Mouse (Mus musculus) adipose tissue, adult 10 weeks (tissue): ENCODE measurements around the gene Acyp1. TPM values are rescaled to one million over a fixed set of nuclear protein-coding genes. Genes with fewer than 3 reads are reported as not detected.

Source experiments
- polyA plus RNA-seq: library from polyadenylated mRNA; stranded (reverse); fragments of 350-450 nt; fragmentation: Illumina TruSeq; extraction: RNeasy Lipid Tissue Mini Kit (QIAGEN cat#74804); gene quantifications from one replicate; pipeline ENCODE4 v1.2.3, GENCODE M21; 2014; ENCODE audit warnings: low read depth, low replicate concordance

The Acyp1 gene
- polyA plus RNA-seq, result 51.4 TPM

GRCm38 (mm10) chr12:85287809-85288485, at the start of gene Acyp1:
Gene Acyp1, minus strand, starts transcription at chr12:85288438.

GRCm38 (mm10) chr12:85288486-85289156, 383 bp upstream of the Acyp1 start, which contains the start of gene Zc2hc1c:
Gene Zc2hc1c, plus strand, starts transcription at chr12:85288591.

GRCm38 (mm10) chr12:85270319-85270718, 17.9 kb downstream of the Acyp1 start, which contains the start of gene Mlh3:
Gene Mlh3, minus strand, starts transcription at chr12:85270599.

Other genes with a start within 250 kb of the Acyp1 start
- 5.4 TPM for gene Prox2, start 177.7 kb downstream of the Acyp1 start, polyA plus RNA-seq
- gene Dlst, start 177.6 kb downstream of the Acyp1 start, polyA plus RNA-seq, result 122 TPM
- gene Rps6kl1, start 137.2 kb downstream of the Acyp1 start, polyA plus RNA-seq, result 0.73 TPM
- 45.3 TPM for gene Pgf, start 110.6 kb downstream of the Acyp1 start, polyA plus RNA-seq
- 69.9 TPM for gene Eif2b2, start 69.0 kb downstream of the Acyp1 start, polyA plus RNA-seq
- 16.3 TPM for gene Mlh3, start 17.8 kb downstream of the Acyp1 start, polyA plus RNA-seq
- gene Zc2hc1c, start 153 bp upstream of the Acyp1 start, polyA plus RNA-seq, result 7.3 TPM
- gene Nek9, start 50.9 kb upstream of the Acyp1 start, polyA plus RNA-seq, result 45.5 TPM
- gene Tmed10, start 86.4 kb upstream of the Acyp1 start, polyA plus RNA-seq, result 381 TPM
- 67.4 TPM for gene Fos, start 185.5 kb upstream of the Acyp1 start, polyA plus RNA-seq